Mouse (Mus musculus): ENCODE measurements around the gene Pus3. TPM values are rescaled to one million over a fixed set of nuclear protein-coding genes. Genes with fewer than 3 reads are reported as not detected.
"Not testable (repeated sequence)": the region's sequence is repeated elsewhere in the genome, so short reads cannot be mapped to it uniquely, and the experiment has no call there.

Pus3 gene
- polyA plus RNA-seq, 1 experiment from 2014 or later = 12.0 TPM

DNA sequence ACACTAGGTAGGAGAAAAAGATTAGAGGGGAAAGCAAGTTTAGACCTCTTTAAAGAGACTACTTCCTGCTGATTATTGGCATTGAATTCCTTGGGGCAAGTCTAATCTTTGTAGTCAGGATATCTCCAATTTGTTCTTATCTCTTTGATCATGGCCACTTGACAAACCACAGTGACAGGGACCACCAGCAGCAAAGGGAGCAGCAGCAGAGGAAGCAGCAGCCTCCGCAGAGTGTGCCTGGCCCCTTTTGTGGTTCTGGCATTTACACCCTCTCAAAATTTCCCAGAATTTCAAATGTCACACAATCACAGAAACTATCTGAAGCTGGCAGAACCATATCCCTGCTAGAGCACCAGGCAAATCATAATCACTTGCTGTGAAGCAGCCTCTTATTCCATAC lies 29.3 kb downstream of the Pus3 start:
- Histone ChIP-seq H3K27ac (replicated peaks) (no peak overlapping the region), H3K36me3 (no peaks in the 10 kb centered on the region), H3K4me1 (no peaks in the 10 kb centered on the region), H3K27me3 (replicated peaks) (no peaks in the 10 kb centered on the region), H3K4me3 (no peak overlapping the region), H3K9ac (no peak overlapping the region), H3K9me3 (peaks cover 5% of the 10 kb centered on the region; the same call in 1 of the 2 replicates), H3K4me2 (no peak overlapping the region)
- no peak for ATAC-seq (ENCODE audit: extremely low read depth, insufficient number of reproducible peaks, low FRiP score, low TSS enrichment)
- WGBS = 39% methylated on average over 1 of the region's 1 CpGs

DNA sequence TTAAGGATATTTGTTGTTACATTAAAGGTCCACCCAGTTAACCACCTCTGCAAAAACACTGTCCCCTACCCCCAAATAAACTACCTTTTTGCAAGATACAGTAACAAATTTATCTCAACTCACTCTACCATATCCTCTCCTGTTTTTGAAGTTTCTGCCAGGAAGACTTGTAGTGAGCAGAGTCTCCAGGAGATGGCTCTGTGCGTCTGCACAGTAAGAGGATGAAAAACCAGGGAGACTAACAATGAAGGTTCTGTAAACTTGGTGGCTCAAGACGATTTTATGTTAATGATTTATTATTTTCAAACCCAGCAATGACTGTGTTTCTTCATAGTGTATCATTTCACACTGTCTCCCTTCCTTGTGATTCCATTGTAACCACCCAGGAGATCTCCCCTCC lies 34.5 kb downstream of the Pus3 start:
- WGBS = 15% methylated on average over 2 of the region's 2 CpGs
- peaks cover 11% of the 10 kb centered on the region; the same call in 1 of the 2 replicates for H3K9me3 ChIP-seq
- no peak for ATAC-seq (ENCODE audit: extremely low read depth, insufficient number of reproducible peaks, low FRiP score, low TSS enrichment)

DNA sequence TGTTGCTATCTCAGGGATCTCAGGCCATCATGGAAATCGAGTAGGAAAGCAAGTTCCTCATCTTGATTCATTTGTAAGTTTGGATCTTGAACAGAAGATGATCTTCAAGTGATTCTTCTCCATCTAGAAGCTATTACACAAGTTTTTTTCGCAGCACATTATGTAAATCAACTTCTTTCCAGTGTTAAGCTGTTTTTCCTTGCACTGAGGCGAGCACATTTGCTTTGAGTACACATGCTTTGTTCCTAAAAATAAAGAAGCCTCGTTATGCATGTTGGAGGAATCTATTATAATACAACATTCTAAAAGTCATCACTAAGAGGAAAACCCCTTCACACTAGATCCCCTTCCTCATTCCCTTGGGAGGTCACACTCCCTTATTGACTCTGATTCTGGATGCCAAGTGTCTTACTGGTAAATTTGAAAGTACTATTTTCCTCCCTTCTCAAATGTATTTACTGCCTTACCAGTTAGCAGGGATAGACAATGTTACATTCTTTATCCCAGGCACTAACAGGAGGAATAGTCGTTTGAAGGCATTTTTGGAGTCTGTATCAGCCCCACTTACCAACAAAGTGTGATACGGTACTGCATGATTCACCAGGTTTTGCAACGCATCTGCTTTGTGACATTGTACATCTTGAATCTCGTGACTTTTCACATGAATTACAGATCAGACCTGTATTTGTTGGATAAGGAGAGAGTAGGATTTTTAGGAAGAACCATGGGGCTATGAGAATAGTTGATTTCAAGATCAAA lies 49.4 kb downstream of the Pus3 start:
- WGBS = 63% methylated on average over 8 of the region's 8 CpGs
- Histone ChIP-seq H3K27ac (replicated peaks) (no peak overlapping the region), H3K4me2 (no peak overlapping the region), H3K9me3 (no peaks in the 10 kb centered on the region), H3K36me3 (no peaks in the 10 kb centered on the region), H3K9ac (no peak overlapping the region), H3K4me3 (no peak overlapping the region), H3K27me3 (replicated peaks) (no peaks in the 10 kb centered on the region), H3K4me1 (no peaks in the 10 kb centered on the region)
- no peak for ATAC-seq (ENCODE audit: extremely low read depth, insufficient number of reproducible peaks, low FRiP score, low TSS enrichment)

More for the DNA sequence above, 34.5 kb downstream of the Pus3 start:
- Histone ChIP-seq H3K9ac (no peak overlapping the region), H3K27ac (replicated peaks) (no peak overlapping the region), H3K4me1 (no peaks in the 10 kb centered on the region), H3K4me2 (no peak overlapping the region), H3K36me3 (no peaks in the 10 kb centered on the region), H3K27me3 (replicated peaks) (no peaks in the 10 kb centered on the region), H3K4me3 (no peak overlapping the region)

DNA sequence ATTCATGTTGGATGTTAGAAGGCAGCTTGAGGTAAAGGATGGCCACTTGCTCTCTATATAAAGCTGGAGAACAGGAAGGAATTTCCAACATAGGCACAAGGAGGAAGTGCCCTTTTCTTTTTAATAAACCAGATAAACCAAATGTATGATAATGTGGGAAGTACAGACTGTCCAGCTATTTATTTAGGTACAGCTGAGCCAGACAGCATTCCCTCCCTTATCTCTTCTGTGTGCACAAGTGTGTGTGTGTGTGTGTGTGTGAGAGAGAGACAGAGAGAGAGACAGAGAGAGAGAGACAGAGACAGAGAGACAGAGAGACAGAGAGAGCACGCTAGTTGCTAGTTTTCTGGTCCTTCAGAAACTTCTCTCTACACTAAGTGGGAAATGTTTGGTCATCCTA lies 53.4 kb downstream of the Pus3 start, which contains the start of gene Pate4:
TSS of gene Pate4 (minus strand) at position 101 of the 400 bp plus-strand sequence.
- WGBS = 87% methylated on average over 1 of the region's 1 CpGs
- Histone ChIP-seq H3K9me3 (no peaks in the 10 kb centered on the region), H3K36me3 (no peaks in the 10 kb centered on the region), H3K9ac (no peak within 1 kb of the TSS), H3K27me3 (replicated peaks) (peaks cover 4% of the 10 kb centered on the region; the same call in 1 of the 2 replicates), H3K4me1 (no peaks in the 10 kb centered on the region), H3K4me2 (no peak within 1 kb of the TSS), H3K27ac (replicated peaks) (no peak within 1 kb of the TSS), H3K4me3 (no peak within 1 kb of the TSS)
- no peak for ATAC-seq (ENCODE audit: extremely low read depth, insufficient number of reproducible peaks, low FRiP score, low TSS enrichment)

DNA sequence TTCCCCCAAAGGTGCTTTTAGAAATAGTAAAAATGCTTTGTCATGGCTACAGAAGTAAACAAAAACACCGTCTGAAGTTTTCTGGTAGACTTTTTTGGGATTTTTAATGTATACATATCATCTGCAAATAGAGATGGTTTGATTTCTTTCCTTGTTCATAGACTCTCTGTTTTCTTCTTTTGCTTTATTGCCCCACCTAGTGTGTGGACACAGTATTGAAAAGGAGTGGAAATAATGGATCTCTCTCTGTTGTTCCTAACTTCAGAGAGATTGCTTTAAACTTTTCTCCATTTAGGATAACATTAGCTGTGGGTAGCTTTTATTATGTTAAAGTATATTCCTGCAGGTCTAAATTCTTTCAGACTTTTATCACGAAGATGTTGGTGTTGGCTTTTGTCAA lies 55.6 kb downstream of the Pus3 start:
- no peaks in the 10 kb centered on the region for H3K9me3 ChIP-seq
- WGBS = 23% methylated on average over 2 of the region's 2 CpGs
- no peak overlapping the region for H3K27ac ChIP-seq (replicated peaks)
- no peaks in the 10 kb centered on the region for H3K4me1 ChIP-seq
- no peak overlapping the region for H3K4me2 ChIP-seq
- no peaks in the 10 kb centered on the region for H3K36me3 ChIP-seq
- no peak for ATAC-seq (ENCODE audit: extremely low read depth, insufficient number of reproducible peaks, low FRiP score, low TSS enrichment)
- no peak overlapping the region for H3K9ac ChIP-seq
- peaks cover 4% of the 10 kb centered on the region; the same call in 1 of the 2 replicates for H3K27me3 ChIP-seq (replicated peaks)
- no peak overlapping the region for H3K4me3 ChIP-seq

DNA sequence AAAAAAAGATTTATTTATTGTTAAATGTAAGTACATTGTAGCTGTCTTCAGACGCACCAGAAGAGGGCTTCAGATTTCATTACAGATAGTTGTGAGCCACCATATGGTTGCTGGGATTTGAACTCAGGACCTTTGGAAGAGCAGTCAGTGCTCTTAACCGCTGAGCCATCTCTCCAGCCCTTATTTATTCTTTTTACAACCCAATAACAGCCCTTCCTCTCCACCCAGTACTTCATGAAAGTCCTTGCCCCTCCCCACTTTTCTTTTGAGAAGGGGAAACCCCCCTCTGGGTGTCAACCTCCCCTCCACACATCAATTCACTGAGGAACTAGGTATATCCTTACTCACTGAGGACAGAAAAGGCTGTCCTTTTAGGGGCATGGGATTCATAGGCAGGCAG lies 58.4 kb downstream of the Pus3 start:
- H3K4me1 ChIP-seq; H3K4me2 ChIP-seq; ATAC-seq (ENCODE audit: extremely low read depth, insufficient number of reproducible peaks, low FRiP score, low TSS enrichment); H3K36me3 ChIP-seq; H3K9me3 ChIP-seq; H3K27ac ChIP-seq (replicated peaks); H3K4me3 ChIP-seq; H3K27me3 ChIP-seq (replicated peaks); H3K9ac ChIP-seq: not testable (repeated sequence)
- WGBS = 58% methylated on average over 2 of the region's 2 CpGs

Other genes starting within 250 kb of the Pus3 start
- gene Cdon, start 137.5 kb upstream of the Pus3 start, polyA plus RNA-seq (2015; fragmentation: Nextera tagmentation; extraction: Ambion mirVana) = 5.0 and 5.4 TPM in 2 replicates
- gene Gm1113, start 40.3 kb upstream of the Pus3 start, polyA plus RNA-seq (2015; fragmentation: Nextera tagmentation; extraction: Ambion mirVana) = not detected in 2 replicates
- 1.4 and 1.5 TPM in 2 replicates for gene Ddx25, start 67 bp upstream of the Pus3 start, polyA plus RNA-seq (2015; fragmentation: Nextera tagmentation; extraction: Ambion mirVana)
- gene Pate2, start 11.7 kb downstream of the Pus3 start, polyA plus RNA-seq (2015; fragmentation: Nextera tagmentation; extraction: Ambion mirVana) = 0.20 and 0.39 TPM in 2 replicates
- 11.5 and 13.2 TPM in 2 replicates for gene Hyls1, start 11.8 kb downstream of the Pus3 start, polyA plus RNA-seq (2015; fragmentation: Nextera tagmentation; extraction: Ambion mirVana)
- not detected in 2 replicates for gene Pate4, start 53.3 kb downstream of the Pus3 start, polyA plus RNA-seq (2015; fragmentation: Nextera tagmentation; extraction: Ambion mirVana)
- not detected in 2 replicates for gene Pate3, start 89.6 kb downstream of the Pus3 start, polyA plus RNA-seq (2015; fragmentation: Nextera tagmentation; extraction: Ambion mirVana)
- not detected in 2 replicates for gene Pate1, start 128.8 kb downstream of the Pus3 start, polyA plus RNA-seq (2015; fragmentation: Nextera tagmentation; extraction: Ambion mirVana)
- not detected in 2 replicates for gene Gm17677, start 182.5 kb downstream of the Pus3 start, polyA plus RNA-seq (2015; fragmentation: Nextera tagmentation; extraction: Ambion mirVana)
- not detected in 2 replicates for gene Gm17727, start 219.5 kb downstream of the Pus3 start, polyA plus RNA-seq (2015; fragmentation: Nextera tagmentation; extraction: Ambion mirVana)
- gene Gm27235, start 231.5 kb downstream of the Pus3 start, polyA plus RNA-seq (2015; fragmentation: Nextera tagmentation; extraction: Ambion mirVana) = not detected in 2 replicates
- gene D730048I06Rik, start 231.5 kb downstream of the Pus3 start, polyA plus RNA-seq (2015; fragmentation: Nextera tagmentation; extraction: Ambion mirVana) = not detected in 2 replicates

Data from heart, embryonic 13.5 days (tissue).